10 mouse cellular contexts compared by ENCODE assay signal in genomic region chr1:73958210-73958983, GRCm38 (mm10).
DNase-seq lines count a peak whose midpoint lies in the region; ATAC-seq and TF ChIP-seq lines count a peak whose summit lies in the region.
"Had no signal": no experiment of that assay in that cellular context is flagged by ENCODE, and none has a peak within 500 bp of the region (broad histone marks: within the 10 kb centered on the region; RNA-seq: fewer than 3 reads in every experiment).

No protein-coding gene starts in this region.

- H3K27ac ChIP-seq in limb, embryonic 13.5 days = peak overlapping the region; percentile 22; the same call in 1 of the 2 replicates
- no peak overlapping the region for H3K27ac ChIP-seq in limb, embryonic 10.5 days
- H3K27ac ChIP-seq in heart, postnatal 0 days (ENCODE audit: low read depth) = peak overlapping the region; percentile 72
- H3K27ac ChIP-seq: midbrain, embryonic 12.5 days had no signal

- H3K4me3 ChIP-seq in limb, embryonic 13.5 days = no peak overlapping the region
- H3K4me3 ChIP-seq in limb, embryonic 10.5 days = no peak overlapping the region
- no peak overlapping the region for H3K4me3 ChIP-seq in heart, postnatal 0 days (ENCODE audit: low read depth, low read length)
- H3K4me3 ChIP-seq: midbrain, embryonic 12.5 days had no signal

- TF ChIP-seq CTCF in heart, postnatal 0 days (IDR thresholded peaks at IDR 0.05; ENCODE audit: low read depth) = no peak

- peaks cover 17% of the 10 kb centered on the region for H3K36me3 ChIP-seq in limb, embryonic 13.5 days
- H3K36me3 ChIP-seq in limb, embryonic 10.5 days = peaks cover 48% of the 10 kb centered on the region
- peaks cover 23% of the 10 kb centered on the region for H3K36me3 ChIP-seq in heart, postnatal 0 days (replicated peaks; ENCODE audit: control insufficient read depth, insufficient read depth, low read length)
- H3K36me3 ChIP-seq: midbrain, embryonic 12.5 days had no signal

- H3K4me1 ChIP-seq in limb, embryonic 13.5 days = peaks cover 68% of the 10 kb centered on the region
- peaks cover 65% of the 10 kb centered on the region for H3K4me1 ChIP-seq in limb, embryonic 10.5 days
- H3K4me1 ChIP-seq in heart, postnatal 0 days (ENCODE audit: control insufficient read depth, insufficient read depth) = peaks cover 93% of the 10 kb centered on the region

- no peak for DNase-seq in limb, embryonic 10.5 days (ENCODE audit: low spot score)
- peak; percentile 62 to 73 for DNase-seq in gastrocnemius, adult 8-10 months (ENCODE audit: low spot score in 2 of 2)
- DNase-seq in heart, postnatal 0 days (ENCODE audit: low spot score) = no peak
- peak; percentile 78 for DNase-seq in skeletal muscle tissue, adult 2 months (ENCODE audit: low read depth, low spot score)
- DNase-seq in left cerebral cortex, adult 11 months (ENCODE audit: low spot score) = no peak
- DNase-seq in cerebellum, adult 11 months = no peak
- no peak for DNase-seq in c-Kit-positive CD71-positive TER-119-positive erythroid progenitor cells, embryonic 14.5 days (ENCODE audit: low spot score)

- no peak for TF ChIP-seq EP300 in heart, postnatal 0 days (IDR thresholded peaks at IDR 0.05; ENCODE audit: low read depth)

- no peaks in the 10 kb centered on the region for H3K9me3 ChIP-seq in limb, embryonic 13.5 days
- no peaks in the 10 kb centered on the region for H3K9me3 ChIP-seq in limb, embryonic 10.5 days (replicated peaks)
- H3K9me3 ChIP-seq in heart, postnatal 0 days (replicated peaks; ENCODE audit: control insufficient read depth, low read length) = no peaks in the 10 kb centered on the region
- H3K9me3 ChIP-seq: midbrain, embryonic 12.5 days had no signal

- no peaks in the 10 kb centered on the region for H3K27me3 ChIP-seq in limb, embryonic 13.5 days
- no peaks in the 10 kb centered on the region for H3K27me3 ChIP-seq in limb, embryonic 10.5 days (ENCODE audit: low read depth, poor library complexity, severe bottlenecking)
- H3K27me3 ChIP-seq in heart, postnatal 0 days (ENCODE audit: control insufficient read depth, insufficient read depth, low read length) = no peaks in the 10 kb centered on the region
- H3K27me3 ChIP-seq: CH12.LX; midbrain, embryonic 12.5 days had no signal

- ATAC-seq in limb, embryonic 13.5 days (ENCODE audit: low FRiP score, low read depth) = no peak
- ATAC-seq in heart, postnatal 0 days (ENCODE audit: insufficient read depth, low read depth) = no peak

- H3K9ac ChIP-seq in limb, embryonic 13.5 days = no peak overlapping the region
- peak overlapping the region; percentile 26; the same call in 1 of the 2 replicates for H3K9ac ChIP-seq in heart, postnatal 0 days (replicated peaks; ENCODE audit: low read depth, low read length)
- H3K9ac ChIP-seq: midbrain, embryonic 12.5 days had no signal

- H3K4me2 ChIP-seq in limb, embryonic 13.5 days (replicated peaks) = no peak overlapping the region
- no peak overlapping the region for H3K4me2 ChIP-seq in heart, postnatal 0 days (ENCODE audit: low read depth, low read length)
- H3K4me2 ChIP-seq: midbrain, embryonic 12.5 days had no signal

- WGBS in limb, embryonic 13.5 days = 38% methylated on average over 9 of the region's 9 CpGs
- WGBS in limb, embryonic 10.5 days = 44% methylated on average over 9 of the region's 9 CpGs
- WGBS in heart, postnatal 0 days = 22% methylated on average over 9 of the region's 9 CpGs

Comparison
In these comparisons a context has a peak if more than half of its experiments do, and no peak if none do; other contexts are left out.
1. DNase-seq: peak in gastrocnemius, adult 8-10 months (2 of 2) and skeletal muscle tissue, adult 2 months (single experiment); none in limb, embryonic 10.5 days (single experiment), heart, postnatal 0 days (single experiment), left cerebral cortex, adult 11 months (single experiment), cerebellum, adult 11 months (single experiment) and c-Kit-positive CD71-positive TER-119-positive erythroid progenitor cells, embryonic 14.5 days (single experiment).